Mouse (Mus musculus): ENCODE results near the gene Rtel1.

GRCm38 (mm10) chr2:181391541-181391940 is 72.0 kb downstream of the Rtel1 start:
- TF ChIP-seq GATA1 (IDR thresholded peaks at IDR 0.05; ENCODE audit: borderline replicate concordance, low read length), result no peak
- TF ChIP-seq FLI1 (IDR thresholded peaks at IDR 0.05; ENCODE audit: low read length), result no peak

Data from megakaryocyte, embryonic 14.5 days (primary cell).